Comparison of ENCODE assay signal across 9 mouse cellular contexts in genomic region chr5:122102476-122103050, GRCm38 (mm10). TPM values are rescaled to one million over a fixed set of nuclear protein-coding genes. Genes with fewer than 3 reads are reported as not detected.
DNase-seq lines count a peak whose midpoint lies in the region; ATAC-seq and TF ChIP-seq lines count a peak whose summit lies in the region.
"Had no signal": no experiment of that assay in that cellular context is flagged by ENCODE, and none has a peak within 500 bp of the region (broad histone marks: within the 10 kb centered on the region; RNA-seq: fewer than 3 reads in every experiment).

No protein-coding gene starts in this region.

- WGBS in kidney, embryonic 16.5 days, result 29% methylated on average over 7 of the region's 7 CpGs
- WGBS in heart, embryonic 12.5 days, result 15% methylated on average over 7 of the region's 7 CpGs
- WGBS in midbrain, postnatal 0 days, result 49% methylated on average over 5 of the region's 7 CpGs

- H3K9me3 ChIP-seq in kidney, embryonic 16.5 days (ENCODE audit: low read length), result no peaks in the 10 kb centered on the region
- H3K9me3 ChIP-seq in heart, embryonic 12.5 days (replicated peaks), result no peaks in the 10 kb centered on the region
- H3K9me3 ChIP-seq in midbrain, postnatal 0 days (ENCODE audit: low read length), result no peaks in the 10 kb centered on the region

- no peak for TF ChIP-seq POLR2A in brain, embryonic 14.5 days (IDR thresholded peaks at IDR 0.05; ENCODE audit: borderline replicate concordance, extremely low read depth, insufficient read depth, insufficient read length, poor library complexity, severe bottlenecking)

- H3K9ac ChIP-seq in kidney, embryonic 16.5 days (replicated peaks; ENCODE audit: low read length), result peak overlapping the region; percentile 5; the same call in 1 of the 2 replicates
- peak overlapping the region; percentile 88 for H3K9ac ChIP-seq in heart, embryonic 12.5 days
- H3K9ac ChIP-seq in midbrain, postnatal 0 days (replicated peaks; ENCODE audit: low read length, poor library complexity, severe bottlenecking), result no peak overlapping the region

- 0 out of 2 replicates have a peak overlapping the region, but pooled peaks have one; percentile 4 for H3K4me3 ChIP-seq in kidney, embryonic 16.5 days (ENCODE audit: low read length)
- H3K4me3 ChIP-seq in heart, embryonic 12.5 days, result peak overlapping the region; percentile 58
- no peak overlapping the region for H3K4me3 ChIP-seq in midbrain, postnatal 0 days (ENCODE audit: low read depth, low read length)

- no peaks in the 10 kb centered on the region for H3K4me1 ChIP-seq in kidney, embryonic 16.5 days (ENCODE audit: insufficient read depth, low read length)
- peaks cover 24% of the 10 kb centered on the region for H3K4me1 ChIP-seq in heart, embryonic 12.5 days (replicated peaks)
- no peaks in the 10 kb centered on the region for H3K4me1 ChIP-seq in midbrain, postnatal 0 days (ENCODE audit: insufficient read depth, low read length)

- no peak for DNase-seq in kidney, adult 18-20 months
- peak; percentile 32 for DNase-seq in brain, embryonic 14.5 days (ENCODE audit: low read depth)
- no peak for DNase-seq in midbrain, postnatal 0 days (ENCODE audit: low spot score)
- DNase-seq in layer of hippocampus, adult 18-20 months (ENCODE audit: low spot score in 2 of 2), result no peak
- DNase-seq in cerebellum, postnatal 36 days, result no peak
- DNase-seq: kidney, postnatal 14 days; thymus, postnatal 25 days had no signal

- peaks cover 12% of the 10 kb centered on the region for H3K27me3 ChIP-seq in kidney, embryonic 16.5 days (ENCODE audit: insufficient read depth, low read length)
- peaks cover 22% of the 10 kb centered on the region for H3K27me3 ChIP-seq in heart, embryonic 12.5 days (replicated peaks)
- no peaks in the 10 kb centered on the region for H3K27me3 ChIP-seq in midbrain, postnatal 0 days (ENCODE audit: insufficient read depth, low read length)

- no peak overlapping the region for H3K27ac ChIP-seq in kidney, embryonic 16.5 days (ENCODE audit: low read length)
- H3K27ac ChIP-seq in heart, embryonic 12.5 days (ENCODE audit: poor library complexity, severe bottlenecking), result peak overlapping the region; percentile 98
- H3K27ac ChIP-seq in midbrain, postnatal 0 days (ENCODE audit: low read depth, low read length), result no peak overlapping the region

- no peaks in the 10 kb centered on the region for H3K36me3 ChIP-seq in kidney, embryonic 16.5 days (ENCODE audit: insufficient read depth, low read length)
- peaks cover 50% of the 10 kb centered on the region for H3K36me3 ChIP-seq in heart, embryonic 12.5 days
- no peaks in the 10 kb centered on the region for H3K36me3 ChIP-seq in midbrain, postnatal 0 days (ENCODE audit: insufficient read depth, low read length)

- no peak for TF ChIP-seq CTCF in brain, embryonic 14.5 days (IDR thresholded peaks at IDR 0.05; ENCODE audit: borderline replicate concordance, extremely low read depth, insufficient read depth, insufficient read length)
- no peak for TF ChIP-seq CTCF in midbrain, postnatal 0 days (IDR thresholded peaks at IDR 0.05)

- H3K4me2 ChIP-seq in kidney, embryonic 16.5 days (replicated peaks; ENCODE audit: low read depth, low read length), result peak overlapping the region; percentile 24; the same call in 1 of the 2 replicates
- H3K4me2 ChIP-seq in heart, embryonic 12.5 days, result peak overlapping the region; percentile 79
- H3K4me2 ChIP-seq in midbrain, postnatal 0 days (ENCODE audit: low read depth, low read length, poor library complexity, severe bottlenecking), result peak overlapping the region; percentile 36; the same call in 1 of the 2 replicates

- ATAC-seq in kidney, embryonic 16.5 days (ENCODE audit: low FRiP score, low TSS enrichment), result no peak
- ATAC-seq in heart, embryonic 12.5 days (ENCODE audit: insufficient number of reproducible peaks, low FRiP score), result no peak
- ATAC-seq in midbrain, postnatal 0 days (ENCODE audit: low FRiP score), result no peak

RNA-seq across cellular contexts. Expression of gene Myl2, which starts 1.8 kb away (rescaled TPM):
- 1.7 and 2.3 TPM in 2 replicates for polyA plus RNA-seq in kidney, embryonic 16.5 days (2015; fragmentation: Nextera tagmentation; extraction: Ambion mirVana)
- polyA plus RNA-seq in brain, embryonic 14.5 days (2012; rRNA removed), result 0.26 and 0.32 TPM in 2 replicates
- 7,161 and 7,647 TPM in 2 replicates for polyA plus RNA-seq in heart, embryonic 12.5 days (2016; fragmentation: Nextera tagmentation; extraction: Ambion mirVana)
- total RNA-seq in midbrain, postnatal 0 days (2014; rRNA removed), result 0.55 and 0.99 TPM in 2 replicates
- polyA plus RNA-seq in midbrain, postnatal 0 days (2015; fragmentation: Nextera tagmentation; extraction: Ambion mirVana), result 4.4 and 4.6 TPM in 2 replicates
- total RNA-seq in layer of hippocampus, adult 18-20 months (2021), result 1 to 10 TPM; 1.1 to 2.2 TPM

RNA-seq across cellular contexts. Expression of gene Ccdc63, which starts 38.1 kb away (rescaled TPM):
- polyA plus RNA-seq in kidney, embryonic 16.5 days (2015; fragmentation: Nextera tagmentation; extraction: Ambion mirVana), result 0.15 TPM in 1 of 2 replicates, not detected in the other
- polyA plus RNA-seq in brain, embryonic 14.5 days (2012; rRNA removed), result 0.07 and 0.24 TPM in 2 replicates
- polyA plus RNA-seq in heart, embryonic 12.5 days (2016; fragmentation: Nextera tagmentation; extraction: Ambion mirVana), result 0.33 and 0.42 TPM in 2 replicates
- 0.52 TPM in 1 of 2 replicates, not detected in the other for total RNA-seq in midbrain, postnatal 0 days (2014; rRNA removed)
- polyA plus RNA-seq in midbrain, postnatal 0 days (2015; fragmentation: Nextera tagmentation; extraction: Ambion mirVana), result not detected in 2 replicates
- 1 to 10 TPM in 1 of 2 experiments, under 1 TPM in 1; 0.68 to 1.0 TPM for total RNA-seq in layer of hippocampus, adult 18-20 months (2021)

RNA-seq across cellular contexts. Expression of gene Cux2, which starts 52.7 kb away (rescaled TPM):
- polyA plus RNA-seq in kidney, embryonic 16.5 days (2015; fragmentation: Nextera tagmentation; extraction: Ambion mirVana), result 9.0 and 9.9 TPM in 2 replicates
- 50.2 and 52.6 TPM in 2 replicates for polyA plus RNA-seq in brain, embryonic 14.5 days (2012; rRNA removed)
- 7.6 and 10.1 TPM in 2 replicates for polyA plus RNA-seq in heart, embryonic 12.5 days (2016; fragmentation: Nextera tagmentation; extraction: Ambion mirVana)
- 40.1 and 40.2 TPM in 2 replicates for total RNA-seq in midbrain, postnatal 0 days (2014; rRNA removed)
- 15.4 and 17.4 TPM in 2 replicates for polyA plus RNA-seq in midbrain, postnatal 0 days (2015; fragmentation: Nextera tagmentation; extraction: Ambion mirVana)
- total RNA-seq in layer of hippocampus, adult 18-20 months (2021), result 10 to 100 TPM; 30.8 to 31.3 TPM

RNA-seq across cellular contexts. Expression of gene Ppp1cc, which starts 55.5 kb away (rescaled TPM):
- 269 and 277 TPM in 2 replicates for polyA plus RNA-seq in kidney, embryonic 16.5 days (2015; fragmentation: Nextera tagmentation; extraction: Ambion mirVana)
- 270 and 345 TPM in 2 replicates for polyA plus RNA-seq in brain, embryonic 14.5 days (2012; rRNA removed)
- polyA plus RNA-seq in heart, embryonic 12.5 days (2016; fragmentation: Nextera tagmentation; extraction: Ambion mirVana), result 222 and 230 TPM in 2 replicates
- total RNA-seq in midbrain, postnatal 0 days (2014; rRNA removed), result 206 and 221 TPM in 2 replicates
- 154 and 164 TPM in 2 replicates for polyA plus RNA-seq in midbrain, postnatal 0 days (2015; fragmentation: Nextera tagmentation; extraction: Ambion mirVana)
- total RNA-seq in layer of hippocampus, adult 18-20 months (2021), result 100 to 1,000 TPM; 189 to 219 TPM

Comparison
In these comparisons a context has a peak if more than half of its experiments do, and no peak if none do; other contexts are left out.
1. H3K4me2 ChIP-seq: peak in every context shown above with its lines; median percentile 79 in heart, embryonic 12.5 days; 36 in midbrain, postnatal 0 days; 24 in kidney, embryonic 16.5 days.
2. RNA of gene Myl2, which starts 1.8 kb away (polyA plus RNA-seq): 7,161 to 7,647 TPM in heart, embryonic 12.5 days; 4.4 to 4.6 TPM in midbrain, postnatal 0 days, 1.7 to 2.3 TPM in kidney, embryonic 16.5 days and 0.26 to 0.32 TPM in brain, embryonic 14.5 days; every median in the first group is over 1,000 times any median in the second.